Mouse (Mus musculus) kidney, embryonic 16.5 days (tissue): Measurements from ENCODE around the gene Gm45837. TPM values are rescaled to one million over a fixed set of nuclear protein-coding genes. Genes with fewer than 3 reads are reported as not detected.

Experiments used
- ATAC-seq: fragments of 200-750 bp; cut with Nextera tagmentation; 2 replicates; pipeline ENCODE4 v1.8.0; 2017; ENCODE audit warnings: moderate TSS enrichment; ENCODE audit not compliant: low FRiP score, low TSS enrichment
- H3K27ac ChIP-seq: fragments of 300-500 bp; sonication (generic); 2 replicates; pipeline ENCODE4 v1.5.1; 2014; ENCODE audit warnings: low read length
- H3K27me3 ChIP-seq: fragments of 300-500 bp; sonication (generic); 2 replicates; pipeline ENCODE4 v1.6.1; 2014; ENCODE audit warnings: low read length, control low read depth, mixed read lengths; ENCODE audit not compliant: insufficient read depth
- H3K36me3 ChIP-seq: fragments of 300-500 bp; sonication (generic); 2 replicates; pipeline ENCODE4 v1.6.1; 2014; ENCODE audit warnings: low read length, control low read depth, mixed read lengths; ENCODE audit not compliant: insufficient read depth
- H3K4me1 ChIP-seq: fragments of 300-500 bp; sonication (generic); 2 replicates; pipeline ENCODE4 v1.6.1; 2014; ENCODE audit warnings: low read length, control low read depth, mixed read lengths; ENCODE audit not compliant: insufficient read depth
- H3K4me2 ChIP-seq: fragments of 300-500 bp; sonication (generic); replicated peaks from 2 replicates; pipeline ENCODE4 v1.6.1; 2014; ENCODE audit warnings: low read depth, low read length
- H3K4me3 ChIP-seq: fragments of 300-500 bp; sonication (generic); 2 replicates; pipeline ENCODE4 v1.5.1; 2014; ENCODE audit warnings: mild to moderate bottlenecking, low read length
- H3K9ac ChIP-seq: fragments of 300-500 bp; sonication (generic); replicated peaks from 2 replicates; pipeline ENCODE4 v1.6.1; 2014; ENCODE audit warnings: low read length
- H3K9me3 ChIP-seq: fragments of 300-500 bp; sonication (generic); 2 replicates; pipeline ENCODE4 v1.6.1; 2016; ENCODE audit warnings: low read length, control low read depth
- WGBS: fragments of 180-500 bp; shearing (Covaris S2); extraction: QIAGEN DNeasy Blood & Tissue Kit; methylation state at CpG from one replicate; pipeline ENCODE4 v1.1.7; 2014; 5-methylcytosine and 5-hydroxymethylcytosine counted together
- polyA plus RNA-seq: library from polyadenylated mRNA; unstranded; fragments of >200 nt; fragmentation: Nextera tagmentation; extraction: Ambion mirVana; gene quantifications from 2 replicates; pipeline ENCODE4 v1.2.1, GENCODE M21; 2015

Gene Gm45837
- polyA plus RNA-seq, 1 experiment from 2014 or later, result not detected

DNA sequence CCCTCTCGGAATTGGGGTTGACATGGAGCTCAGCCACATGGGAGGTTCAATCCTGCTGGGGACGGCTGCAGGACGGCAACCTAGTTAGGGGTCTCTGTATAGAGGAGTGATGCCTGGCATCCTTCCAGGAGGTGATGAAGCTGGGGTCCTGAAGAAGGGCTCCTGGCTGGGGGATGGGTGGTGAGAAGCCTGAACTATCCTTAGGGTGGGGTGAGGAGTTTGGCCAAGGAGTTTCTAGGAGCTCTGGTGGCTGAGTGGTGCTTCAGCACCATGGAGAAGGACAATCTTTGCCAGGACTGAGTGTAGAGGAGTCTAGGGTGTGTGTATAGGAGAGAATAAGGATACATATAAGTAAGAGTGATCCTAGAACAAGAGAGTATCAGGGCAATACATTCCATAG is 11.4 kb downstream of the Gm45837 start:
- Histone ChIP-seq H3K4me3 (no peak overlapping the region), H3K4me1 (no peaks in the 10 kb centered on the region), H3K9ac (no peak overlapping the region), H3K27me3 (peaks cover 7% of the 10 kb centered on the region; the same call in 1 of the 2 replicates), H3K36me3 (no peaks in the 10 kb centered on the region), H3K27ac (no peak overlapping the region), H3K4me2 (no peak overlapping the region), H3K9me3 (no peaks in the 10 kb centered on the region)
- no peak for ATAC-seq
- 39% methylated on average over 3 of the region's 3 CpGs for WGBS

DNA sequence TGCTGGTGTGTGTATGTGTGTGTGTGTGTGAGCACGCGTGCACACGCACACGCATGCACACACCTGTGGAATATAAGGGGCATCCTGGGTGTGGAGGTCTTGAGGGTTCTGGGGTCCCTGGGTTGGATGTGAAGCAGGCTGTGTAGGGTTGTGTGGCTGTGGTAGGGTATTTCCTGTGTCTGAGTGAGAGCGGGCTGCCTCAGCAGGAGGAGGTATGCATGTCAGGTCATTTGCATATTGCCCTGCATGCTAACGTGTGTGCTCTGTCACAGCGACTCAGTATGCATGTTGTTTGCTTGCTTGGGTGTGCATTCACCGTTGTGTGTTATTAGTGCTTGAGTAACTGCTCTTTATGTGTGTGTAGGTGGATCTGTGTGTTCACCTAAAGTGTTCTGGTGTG is 12.0 kb downstream of the Gm45837 start:
- 86% methylated on average over 8 of the region's 8 CpGs for WGBS

DNA sequence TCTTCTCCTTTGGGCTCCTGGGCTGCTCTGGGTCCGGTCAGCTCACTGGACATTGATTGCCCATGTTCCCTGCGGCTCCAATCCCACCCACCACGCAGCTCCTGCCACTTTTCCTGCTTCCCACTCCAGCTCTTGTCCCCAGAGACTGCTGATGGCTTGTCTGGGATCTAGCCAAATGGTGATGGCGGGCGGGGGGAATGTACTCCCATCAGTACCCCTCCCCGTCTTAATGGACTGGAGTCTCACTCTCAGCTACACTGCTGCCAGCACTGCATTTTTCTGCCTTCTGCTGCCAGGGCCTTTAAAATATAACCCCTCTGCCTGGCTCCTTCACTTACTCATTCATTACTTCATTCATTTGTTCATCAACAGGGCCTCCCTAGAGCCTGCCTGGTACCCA is 13.3 kb downstream of the Gm45837 start:
- Histone ChIP-seq H3K36me3 (no peaks in the 10 kb centered on the region), H3K27me3 (peaks cover 3% of the 10 kb centered on the region; the same call in 1 of the 2 replicates), H3K9ac (no peak overlapping the region), H3K9me3 (no peaks in the 10 kb centered on the region), H3K4me1 (no peaks in the 10 kb centered on the region), H3K4me3 (no peak overlapping the region), H3K4me2 (no peak overlapping the region), H3K27ac (no peak overlapping the region)
- 53% methylated on average over 6 of the region's 6 CpGs for WGBS
- no peak for ATAC-seq

More for the DNA sequence above, 12.0 kb downstream of the Gm45837 start:
- no peaks in the 10 kb centered on the region for H3K36me3 ChIP-seq
- no peak overlapping the region for H3K4me3 ChIP-seq
- ATAC-seq, result no peak
- H3K27me3 ChIP-seq, result peaks cover 5% of the 10 kb centered on the region; the same call in 1 of the 2 replicates
- H3K4me1 ChIP-seq, result no peaks in the 10 kb centered on the region
- H3K9ac ChIP-seq, result no peak overlapping the region
- H3K4me2 ChIP-seq, result no peak overlapping the region
- no peaks in the 10 kb centered on the region for H3K9me3 ChIP-seq
- no peak overlapping the region for H3K27ac ChIP-seq

DNA sequence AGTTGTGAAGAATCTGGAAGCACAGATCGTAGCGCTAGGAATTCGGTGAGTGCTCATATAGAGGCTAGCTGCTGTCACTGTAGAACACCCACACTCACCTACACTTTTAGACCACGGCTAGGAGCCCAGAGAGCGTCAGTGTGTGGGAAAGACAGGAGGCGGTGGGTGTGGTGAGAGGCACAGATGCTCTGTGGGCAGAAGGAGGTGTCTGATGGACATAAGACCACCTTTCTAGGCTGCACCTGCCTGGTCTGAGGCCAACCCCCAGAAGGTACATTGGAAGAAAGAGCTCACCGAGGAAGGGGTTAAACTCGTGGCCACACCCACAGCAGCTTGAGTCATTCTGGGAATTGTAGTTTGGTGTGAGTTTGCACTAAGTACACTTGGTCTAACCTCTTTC is 16.0 kb downstream of the Gm45837 start:
- Histone ChIP-seq H3K27ac (no peak overlapping the region), H3K27me3 (no peaks in the 10 kb centered on the region), H3K36me3 (no peaks in the 10 kb centered on the region), H3K9me3 (no peaks in the 10 kb centered on the region), H3K4me1 (no peaks in the 10 kb centered on the region), H3K9ac (no peak overlapping the region), H3K4me3 (no peak overlapping the region), H3K4me2 (no peak overlapping the region)
- no peak for ATAC-seq
- 66% methylated on average over 8 of the region's 8 CpGs for WGBS

DNA sequence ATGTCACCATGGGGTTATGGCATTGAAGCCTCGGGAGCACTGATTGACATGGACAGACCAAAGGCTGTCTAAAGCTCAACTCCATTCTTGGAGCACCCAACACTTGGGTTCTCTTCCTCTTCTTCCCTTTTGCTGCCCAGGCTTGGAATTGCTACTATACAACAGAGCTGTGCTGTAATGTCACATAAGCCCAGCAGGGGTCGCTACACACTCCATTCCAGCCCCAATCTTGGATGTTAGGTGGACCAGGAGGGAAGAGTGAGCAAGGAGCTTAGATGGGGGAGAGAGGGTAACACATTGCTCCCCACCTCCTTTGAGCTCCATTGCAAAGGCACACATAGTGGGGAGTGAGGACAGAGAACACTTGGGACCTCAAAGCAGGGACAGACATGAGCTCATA is 17.1 kb downstream of the Gm45837 start:
- WGBS, result 19% methylated on average over 2 of the region's 2 CpGs
- Histone ChIP-seq H3K4me1 (no peaks in the 10 kb centered on the region), H3K4me3 (no peak overlapping the region), H3K27me3 (no peaks in the 10 kb centered on the region), H3K9me3 (no peaks in the 10 kb centered on the region), H3K4me2 (no peak overlapping the region), H3K27ac (no peak overlapping the region), H3K36me3 (no peaks in the 10 kb centered on the region), H3K9ac (no peak overlapping the region)
- no peak for ATAC-seq

DNA sequence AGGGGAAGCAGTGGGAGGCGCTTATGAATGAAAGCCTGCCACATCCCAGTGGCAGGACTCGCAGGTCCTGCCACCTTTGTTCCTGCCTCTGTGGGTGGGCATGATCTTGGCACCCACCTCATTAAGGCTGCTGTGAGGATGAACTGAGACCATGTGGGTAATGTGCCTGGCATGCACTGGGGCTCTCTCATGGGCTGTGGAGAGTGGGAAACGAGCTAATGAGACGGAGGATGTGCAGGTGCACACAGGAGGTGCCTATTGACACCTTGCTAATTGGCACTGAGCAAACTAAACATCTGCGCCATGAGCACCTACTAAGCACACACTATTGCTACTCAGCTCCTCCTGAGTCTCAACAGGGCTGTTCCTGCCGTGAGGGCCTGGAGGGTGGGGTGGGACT is 24.4 kb downstream of the Gm45837 start:
- Histone ChIP-seq H3K4me2 (no peak overlapping the region), H3K27ac (no peak overlapping the region), H3K36me3 (no peaks in the 10 kb centered on the region), H3K9ac (no peak overlapping the region), H3K9me3 (no peaks in the 10 kb centered on the region), H3K27me3 (no peaks in the 10 kb centered on the region), H3K4me1 (no peaks in the 10 kb centered on the region), H3K4me3 (no peak overlapping the region)
- WGBS, result 58% methylated on average over 6 of the region's 6 CpGs
- no peak for ATAC-seq

DNA sequence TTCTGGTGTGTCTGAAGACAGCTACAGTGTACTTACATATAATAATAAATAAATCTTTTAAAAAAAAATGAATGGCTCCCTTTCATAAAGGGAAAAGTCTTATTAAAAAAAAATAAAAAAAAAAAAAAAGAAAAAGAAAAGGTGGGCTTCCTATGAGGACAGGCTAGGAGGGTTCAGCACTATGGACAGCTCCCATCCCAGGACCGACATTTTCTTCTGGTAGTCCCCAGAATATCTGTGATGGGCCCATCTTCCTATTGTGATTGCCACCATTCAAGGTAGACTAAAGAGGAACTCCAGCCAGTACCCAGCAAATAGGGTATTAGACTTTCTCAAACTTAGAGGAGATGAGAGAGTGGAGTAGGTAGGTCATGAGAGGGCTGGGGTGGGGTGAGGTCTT is 27.2 kb downstream of the Gm45837 start:
- no peak overlapping the region for H3K4me3 ChIP-seq
- H3K4me2 ChIP-seq, result no peak overlapping the region
- no peaks in the 10 kb centered on the region for H3K4me1 ChIP-seq
- H3K27me3 ChIP-seq, result no peaks in the 10 kb centered on the region
- ATAC-seq, result no peak
- H3K9ac ChIP-seq, result no peak overlapping the region
- WGBS, result 3% methylated on average over 1 of the region's 1 CpGs
- H3K27ac ChIP-seq, result no peak overlapping the region
- H3K36me3 ChIP-seq, result no peaks in the 10 kb centered on the region
- no peaks in the 10 kb centered on the region for H3K9me3 ChIP-seq

DNA sequence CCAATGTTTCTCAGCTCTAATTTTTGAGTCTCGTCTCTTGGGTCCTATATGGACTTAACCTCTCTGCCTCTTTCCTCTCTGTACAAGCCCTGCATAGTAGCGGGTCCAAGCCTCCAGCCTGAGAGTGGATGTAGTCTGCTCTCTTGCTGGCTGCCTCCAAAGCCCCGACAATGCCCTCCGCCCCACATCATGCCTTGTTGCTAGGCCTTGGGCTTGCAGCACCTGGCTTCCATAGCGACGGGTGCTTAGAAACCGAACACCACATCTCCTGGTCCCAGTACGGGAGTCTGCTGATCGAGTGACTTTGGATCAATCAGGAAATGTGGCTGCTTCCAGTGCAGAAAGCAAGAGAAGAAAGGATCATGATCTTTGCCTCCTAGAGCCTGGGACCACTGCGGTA is 32.4 kb downstream of the Gm45837 start:
- Histone ChIP-seq H3K4me2 (no peak overlapping the region), H3K4me1 (no peaks in the 10 kb centered on the region), H3K36me3 (no peaks in the 10 kb centered on the region), H3K27me3 (no peaks in the 10 kb centered on the region), H3K9me3 (no peaks in the 10 kb centered on the region), H3K27ac (no peak overlapping the region), H3K4me3 (no peak overlapping the region), H3K9ac (no peak overlapping the region)
- WGBS, result 65% methylated on average over 10 of the region's 10 CpGs
- no peak for ATAC-seq

DNA sequence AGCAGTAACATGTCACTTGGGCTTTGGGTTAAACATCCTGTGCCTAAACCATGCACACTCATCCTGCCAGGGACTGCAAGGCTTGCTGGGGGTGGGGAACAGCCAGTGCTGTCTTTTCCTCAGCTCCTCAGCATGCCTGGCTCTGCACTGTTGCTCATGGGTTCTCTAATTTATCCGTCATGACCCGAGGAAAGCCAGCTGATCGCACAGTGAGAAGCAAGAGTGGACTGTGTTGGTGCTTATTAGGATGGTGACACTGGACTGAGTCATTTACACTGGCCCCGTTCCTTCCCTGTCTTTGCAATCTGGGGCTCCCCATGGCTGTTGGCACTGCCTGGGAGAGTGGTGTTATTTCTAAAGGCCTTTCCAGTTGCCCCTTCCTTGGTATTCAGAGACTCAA is 33.5 kb downstream of the Gm45837 start:
- H3K36me3 ChIP-seq, result no peaks in the 10 kb centered on the region
- H3K27ac ChIP-seq, result no peak overlapping the region
- H3K4me2 ChIP-seq, result no peak overlapping the region
- no peaks in the 10 kb centered on the region for H3K9me3 ChIP-seq
- no peaks in the 10 kb centered on the region for H3K27me3 ChIP-seq
- WGBS, result 61% methylated on average over 4 of the region's 4 CpGs
- H3K9ac ChIP-seq, result no peak overlapping the region
- ATAC-seq, result no peak
- no peak overlapping the region for H3K4me3 ChIP-seq
- H3K4me1 ChIP-seq, result no peaks in the 10 kb centered on the region

DNA sequence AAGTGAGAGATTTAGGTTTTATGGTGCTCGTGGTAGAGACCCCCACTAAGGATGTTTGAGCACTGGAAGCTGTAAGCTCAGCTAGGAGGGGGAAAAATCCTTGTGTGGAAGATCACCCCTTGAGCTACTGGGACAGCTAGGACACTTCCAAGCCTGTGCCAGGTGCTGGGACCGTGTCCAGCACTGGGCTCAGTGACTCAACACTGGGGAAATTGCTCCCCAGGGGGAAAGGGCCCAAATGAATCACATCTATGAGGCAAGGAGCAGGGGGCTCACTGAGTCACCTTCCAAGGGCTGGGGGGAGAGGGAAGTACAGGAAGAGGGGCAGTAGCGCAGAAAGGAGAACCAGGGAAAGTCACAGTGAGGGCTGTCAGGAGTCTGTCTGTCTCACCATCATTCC is 39.2 kb downstream of the Gm45837 start:
- H3K4me1 ChIP-seq, result 0 out of 2 replicates have a peak, but pooled peaks cover 4% of the 10 kb centered on the region
- H3K9me3 ChIP-seq, result no peaks in the 10 kb centered on the region
- peaks cover 9% of the 10 kb centered on the region for H3K27me3 ChIP-seq
- no peak overlapping the region for H3K4me3 ChIP-seq
- WGBS, result 30% methylated on average over 3 of the region's 3 CpGs
- H3K27ac ChIP-seq, result no peak overlapping the region
- no peaks in the 10 kb centered on the region for H3K36me3 ChIP-seq
- H3K4me2 ChIP-seq, result no peak overlapping the region
- ATAC-seq, result no peak
- H3K9ac ChIP-seq, result no peak overlapping the region
